Mouse (Mus musculus): ENCODE measurements at regions not wholly inside any gene's neighbourhood (a gene's known extent, or its start where the extent isn't known, plus 50 kb on each side); places are given as distances from the start of the nearest gene placed in this dataset.
"Not testable (repeated sequence)": the region's sequence is repeated elsewhere in the genome, so short reads cannot be mapped to it uniquely, and the experiment has no call there.

DNA sequence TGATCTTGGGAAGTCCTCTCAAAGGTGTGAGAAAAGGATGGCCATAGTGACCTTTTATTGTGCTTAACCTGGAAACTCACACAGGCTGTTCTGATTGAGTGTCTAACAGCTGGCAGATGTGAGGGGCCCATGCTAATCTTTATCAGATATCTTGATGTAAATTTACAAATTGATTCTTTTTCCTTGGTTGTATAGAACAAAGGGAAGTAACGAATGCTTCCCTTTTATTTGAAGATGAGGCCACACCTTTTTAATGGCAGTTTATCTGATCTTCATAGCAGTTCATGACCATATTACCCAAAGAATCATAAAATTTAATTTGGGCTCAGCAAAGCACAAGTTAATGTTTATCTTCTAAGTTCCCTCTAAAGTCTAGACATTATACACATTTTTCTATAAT, 926.7 kb downstream of the Car8 start:
- no peak overlapping the region for H3K4me3 ChIP-seq (ENCODE audit: insufficient read depth, low read length)
- no peaks in the 10 kb centered on the region for H3K4me1 ChIP-seq (ENCODE audit: control insufficient read depth, insufficient read depth, low read length)
- H3K27ac ChIP-seq (ENCODE audit: insufficient read depth, low read length) = no peak overlapping the region
- TF ChIP-seq CTCF (IDR thresholded peaks at IDR 0.05; ENCODE audit: borderline replicate concordance, insufficient read depth, low read length) (no peak), POLR2A (IDR thresholded peaks at IDR 0.05; ENCODE audit: low read depth, low read length) (no peak)

DNA sequence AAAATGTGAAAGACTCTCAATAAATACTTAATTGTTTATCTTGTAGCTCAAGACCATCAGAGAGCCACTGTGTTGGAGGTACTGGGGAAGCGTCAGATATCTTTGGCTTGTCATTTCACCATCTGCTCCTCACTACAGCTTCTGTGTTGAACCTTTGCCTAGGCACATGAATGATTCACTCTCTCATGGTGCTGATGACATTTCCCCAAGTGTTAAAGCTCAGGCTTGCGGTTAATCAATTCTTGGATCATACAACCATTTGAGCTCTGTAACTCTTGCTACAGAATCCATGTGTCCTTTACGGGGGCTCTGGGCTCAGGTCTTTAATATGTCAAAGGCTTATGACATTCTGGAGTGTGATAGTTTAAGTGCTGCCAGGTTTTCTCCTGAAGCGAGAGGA, 969.8 kb downstream of the Car8 start:
- no peak overlapping the region for H3K4me3 ChIP-seq (ENCODE audit: insufficient read depth, low read length)
- TF ChIP-seq POLR2A (IDR thresholded peaks at IDR 0.05; ENCODE audit: low read depth, low read length) = no peak
- no peak for TF ChIP-seq CTCF (IDR thresholded peaks at IDR 0.05; ENCODE audit: borderline replicate concordance, insufficient read depth, low read length)
- H3K27ac ChIP-seq (ENCODE audit: insufficient read depth, low read length) = no peak overlapping the region
- no peaks in the 10 kb centered on the region for H3K4me1 ChIP-seq (ENCODE audit: control insufficient read depth, insufficient read depth, low read length)

DNA sequence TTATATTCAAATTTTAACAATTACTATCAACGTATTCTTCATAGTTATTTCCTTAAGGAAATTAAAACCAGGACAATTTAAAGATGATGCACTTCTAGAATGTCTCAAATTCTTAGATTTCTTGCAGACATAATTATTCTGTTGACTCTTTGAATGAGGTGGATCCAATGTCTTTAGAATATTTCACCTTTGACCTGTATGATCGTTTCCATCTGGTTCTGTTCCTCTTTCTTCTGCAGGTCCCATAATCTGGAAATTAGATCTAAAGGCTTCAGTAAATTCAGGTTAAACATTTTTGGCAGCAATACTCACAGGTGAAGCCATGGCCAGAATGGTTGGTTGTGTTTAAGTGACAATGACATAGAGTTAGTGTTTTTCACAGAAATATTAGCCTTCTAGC, 982.4 kb downstream of the Car8 start:
- no peaks in the 10 kb centered on the region for H3K4me1 ChIP-seq (ENCODE audit: control insufficient read depth, insufficient read depth, low read length)
- no peak for TF ChIP-seq CTCF (IDR thresholded peaks at IDR 0.05; ENCODE audit: borderline replicate concordance, insufficient read depth, low read length)
- no peak for TF ChIP-seq POLR2A (IDR thresholded peaks at IDR 0.05; ENCODE audit: low read depth, low read length)
- no peak overlapping the region for H3K4me3 ChIP-seq (ENCODE audit: insufficient read depth, low read length)
- no peak overlapping the region for H3K27ac ChIP-seq (ENCODE audit: insufficient read depth, low read length)

GRCm38 (mm10) chr4:7253616-7254015, 985.2 kb downstream of the Car8 start:
- TF ChIP-seq POLR2A (IDR thresholded peaks at IDR 0.05; ENCODE audit: low read depth, low read length) (no peak), CTCF (IDR thresholded peaks at IDR 0.05; ENCODE audit: borderline replicate concordance, insufficient read depth, low read length) (no peak)
- no peak overlapping the region for H3K4me3 ChIP-seq (ENCODE audit: insufficient read depth, low read length)
- no peaks in the 10 kb centered on the region for H3K4me1 ChIP-seq (ENCODE audit: control insufficient read depth, insufficient read depth, low read length)
- H3K27ac ChIP-seq (ENCODE audit: insufficient read depth, low read length) = no peak overlapping the region

- no peaks in the 10 kb centered on the region for H3K4me1 ChIP-seq (ENCODE audit: control insufficient read depth, insufficient read depth, low read length)
- H3K4me3 ChIP-seq (ENCODE audit: insufficient read depth, low read length) = no peak overlapping the region
- TF ChIP-seq CTCF (IDR thresholded peaks at IDR 0.05; ENCODE audit: borderline replicate concordance, insufficient read depth, low read length) (no peak), POLR2A (IDR thresholded peaks at IDR 0.05; ENCODE audit: low read depth, low read length) (no peak)
- no peak overlapping the region for H3K27ac ChIP-seq (ENCODE audit: insufficient read depth, low read length)
These were observed 987.2 kb downstream of the Car8 start for GRCm38 (mm10) chr4:7251641-7252040.

- Histone ChIP-seq H3K27ac (ENCODE audit: insufficient read depth, low read length) (no peak overlapping the region), H3K4me3 (ENCODE audit: insufficient read depth, low read length) (no peak overlapping the region), H3K4me1 (ENCODE audit: control insufficient read depth, insufficient read depth, low read length) (no peaks in the 10 kb centered on the region)
- TF ChIP-seq POLR2A (IDR thresholded peaks at IDR 0.05; ENCODE audit: low read depth, low read length) (no peak), CTCF (IDR thresholded peaks at IDR 0.05; ENCODE audit: borderline replicate concordance, insufficient read depth, low read length) (no peak)
These were observed 991.0 kb downstream of the Car8 start for GRCm38 (mm10) chr4:7247816-7248215.

DNA sequence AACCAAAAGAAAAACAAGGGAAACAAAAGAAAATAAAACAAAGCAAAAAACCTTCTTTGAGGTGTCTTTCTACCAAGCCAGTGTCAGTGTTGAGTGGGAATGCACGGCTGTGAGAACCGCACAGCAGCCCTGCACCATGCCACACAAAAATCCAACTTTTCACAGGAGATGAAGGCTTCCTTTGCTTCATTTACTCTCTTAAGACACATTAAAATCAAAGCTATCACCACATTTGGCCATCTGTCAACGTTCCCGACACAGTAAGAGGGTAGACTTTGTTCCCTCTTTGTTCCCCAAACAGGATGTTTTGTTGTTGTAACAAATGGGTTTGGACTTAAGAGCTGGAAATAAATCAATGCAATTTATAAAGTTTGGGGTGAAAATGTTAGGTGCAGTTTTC, 991.6 kb downstream of the Car8 start:
- TF ChIP-seq POLR2A (IDR thresholded peaks at IDR 0.05; ENCODE audit: low read depth, low read length) = no peak
- no peak for TF ChIP-seq CTCF (IDR thresholded peaks at IDR 0.05; ENCODE audit: borderline replicate concordance, insufficient read depth, low read length)
- Histone ChIP-seq H3K4me1 (ENCODE audit: control insufficient read depth, insufficient read depth, low read length) (no peaks in the 10 kb centered on the region), H3K27ac (ENCODE audit: insufficient read depth, low read length) (no peak overlapping the region), H3K4me3 (ENCODE audit: insufficient read depth, low read length) (no peak overlapping the region)

DNA sequence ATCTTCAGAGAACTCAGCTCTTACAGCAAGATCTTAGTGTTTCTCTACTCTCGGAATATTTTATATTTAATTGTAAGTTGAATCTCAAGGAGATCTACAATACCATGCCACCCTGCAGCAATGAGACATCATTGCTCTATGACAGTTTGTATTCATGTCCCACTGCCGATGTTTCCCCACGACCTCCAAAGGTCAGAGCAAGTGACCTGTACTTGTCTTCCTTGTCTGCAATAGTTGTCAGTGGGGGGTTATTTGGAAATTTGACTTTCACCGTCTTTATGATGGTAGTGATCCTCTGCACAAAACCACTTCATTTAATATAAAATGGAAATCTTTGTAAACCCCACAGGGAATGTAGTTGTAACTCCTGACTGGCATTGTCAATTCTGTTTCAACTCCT, 992.0 kb downstream of the Car8 start:
- H3K27ac ChIP-seq (ENCODE audit: insufficient read depth, low read length) = no peak overlapping the region
- no peaks in the 10 kb centered on the region for H3K4me1 ChIP-seq (ENCODE audit: control insufficient read depth, insufficient read depth, low read length)
- no peak overlapping the region for H3K4me3 ChIP-seq (ENCODE audit: insufficient read depth, low read length)
- TF ChIP-seq CTCF (IDR thresholded peaks at IDR 0.05; ENCODE audit: borderline replicate concordance, insufficient read depth, low read length) (no peak), POLR2A (IDR thresholded peaks at IDR 0.05; ENCODE audit: low read depth, low read length) (no peak)

GRCm38 (mm10) chr4:7245653-7246052, 993.2 kb downstream of the Car8 start:
- no peak overlapping the region for H3K4me3 ChIP-seq (ENCODE audit: insufficient read depth, low read length)
- H3K4me1 ChIP-seq (ENCODE audit: control insufficient read depth, insufficient read depth, low read length) = no peaks in the 10 kb centered on the region
- no peak overlapping the region for H3K27ac ChIP-seq (ENCODE audit: insufficient read depth, low read length)
- no peak for TF ChIP-seq POLR2A (IDR thresholded peaks at IDR 0.05; ENCODE audit: low read depth, low read length)
- TF ChIP-seq CTCF (IDR thresholded peaks at IDR 0.05; ENCODE audit: borderline replicate concordance, insufficient read depth, low read length) = no peak

GRCm38 (mm10) chr4:7237848-7238247, 1001.0 kb downstream of the Car8 start:
- TF ChIP-seq POLR2A (IDR thresholded peaks at IDR 0.05; ENCODE audit: low read depth, low read length) (no peak), CTCF (IDR thresholded peaks at IDR 0.05; ENCODE audit: borderline replicate concordance, insufficient read depth, low read length) (no peak)
- no peak overlapping the region for H3K27ac ChIP-seq (ENCODE audit: insufficient read depth, low read length)
- no peak overlapping the region for H3K4me3 ChIP-seq (ENCODE audit: insufficient read depth, low read length)
- H3K4me1 ChIP-seq (ENCODE audit: control insufficient read depth, insufficient read depth, low read length) = no peaks in the 10 kb centered on the region

GRCm38 (mm10) chr4:7234537-7234936, 1004.3 kb downstream of the Car8 start:
- not testable (repeated sequence) for H3K27ac ChIP-seq (ENCODE audit: insufficient read depth, low read length); H3K4me3 ChIP-seq (ENCODE audit: insufficient read depth, low read length); H3K4me1 ChIP-seq (ENCODE audit: control insufficient read depth, insufficient read depth, low read length)
